Mouse (Mus musculus) duodenum, adult 2 months (tissue): ENCODE data around the gene Cntn4. TPM values are rescaled to one million over a fixed set of nuclear protein-coding genes. Genes with fewer than 3 reads are reported as not detected.

Experiments used
- polyA plus RNA-seq: library from polyadenylated mRNA; depleted of rRNA; stranded (reverse); fragments of >200 nt; gene quantifications from 2 replicates; pipeline ENCODE4 v1.2.3, GENCODE M21; 2012; ENCODE audit warnings: low replicate concordance; rRNA removed

The Cntn4 gene
- not detected in 2 replicates for polyA plus RNA-seq

DNA sequence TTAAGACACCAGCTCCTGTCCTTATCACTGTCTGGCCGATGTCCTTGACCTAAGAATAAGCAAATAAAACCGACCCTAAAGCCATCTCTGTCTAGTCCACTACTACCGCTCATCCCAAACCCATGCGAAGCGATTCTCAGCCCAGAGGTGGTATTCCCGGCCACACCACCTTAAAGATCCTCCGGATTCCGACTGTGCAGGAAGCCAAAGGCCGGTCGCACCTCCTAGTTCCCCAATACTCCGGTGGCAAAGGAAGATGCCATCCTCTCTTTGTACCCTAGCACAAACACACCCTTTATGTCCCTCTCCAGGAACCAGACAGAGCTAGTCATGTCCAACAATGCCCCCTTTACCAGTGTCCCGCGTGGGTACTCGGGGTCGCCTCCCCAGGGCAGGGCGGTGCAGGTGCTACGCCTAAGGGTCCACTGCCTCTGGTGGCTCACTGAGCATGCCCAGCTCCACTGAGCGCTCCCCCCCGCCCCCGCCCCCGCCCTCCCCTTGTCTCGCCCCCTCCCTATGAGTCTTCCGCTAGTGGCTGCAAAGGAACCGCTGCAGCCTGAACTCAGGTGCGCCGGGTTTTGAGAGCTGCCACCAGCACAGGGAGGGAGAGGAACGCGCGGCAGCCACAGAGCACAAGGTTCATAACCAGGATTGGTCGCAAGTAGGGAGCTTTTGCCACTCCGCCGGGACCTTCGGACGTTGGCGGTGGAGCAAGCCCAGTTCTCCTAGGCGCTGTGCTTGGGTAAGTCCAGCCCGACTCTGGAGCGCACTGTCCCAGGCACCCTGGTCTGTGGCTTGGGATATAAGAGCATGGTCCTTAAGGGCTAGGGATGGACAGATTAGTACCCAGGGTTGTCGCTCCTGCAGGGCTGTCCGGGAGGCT lies at the start of gene Cntn4:
Gene Cntn4, plus strand, starts transcription at position 512 of the 883 bp plus-strand sequence.

